Mouse (Mus musculus) lung, postnatal 4 days (tissue): ENCODE data around the gene Stx1b.

Experiments
- DNase-seq, 2 experiments: peaks; one replicate each; pipeline ENCODE4 v3.0.0; 2021

Gene Stx1b

GRCm38 (mm10) chr7:127815954-127816821, 8.2 kb downstream of the Stx1b start:
- peak; percentile 66 to 76 for DNase-seq

GRCm38 (mm10) chr7:127815116-127815665, 9.2 kb downstream of the Stx1b start:
- DNase-seq: no peak

GRCm38 (mm10) chr7:127814241-127814921, 10.0 kb downstream of the Stx1b start:
- DNase-seq: peak in 1 of 2 experiments; percentile 61

GRCm38 (mm10) chr7:127813821-127814220, 10.5 kb downstream of the Stx1b start:
- DNase-seq: no peak

GRCm38 (mm10) chr7:127812292-127812691, 12.1 kb downstream of the Stx1b start:
- DNase-seq: no peak

- no peak for DNase-seq
Measured at GRCm38 (mm10) chr7:127811240-127811639, 13.1 kb downstream of the Stx1b start.

GRCm38 (mm10) chr7:127810650-127811049, 13.7 kb downstream of the Stx1b start:
- no peak for DNase-seq

- no peak for DNase-seq
Measured at GRCm38 (mm10) chr7:127809846-127810245, 14.5 kb downstream of the Stx1b start.

- no peak for DNase-seq
Measured at GRCm38 (mm10) chr7:127808821-127809220, 15.5 kb downstream of the Stx1b start.

- no peak for DNase-seq
Measured at GRCm38 (mm10) chr7:127802313-127802712, 22.0 kb downstream of the Stx1b start.

- peak; percentile 17 to 39 for DNase-seq
Measured at GRCm38 (mm10) chr7:127801010-127801621, 23.2 kb downstream of the Stx1b start.

- DNase-seq: peak; percentile 93 to 96
Measured at GRCm38 (mm10) chr7:127800435-127801009, 23.8 kb downstream of the Stx1b start, which contains the start of gene Hsd3b7. TSS of gene Hsd3b7 (plus strand) at chr7:127800604.

- peak in 1 of 2 experiments; percentile 20 for DNase-seq
Measured at GRCm38 (mm10) chr7:127799738-127800137, 24.6 kb downstream of the Stx1b start.

- peak in 1 of 2 experiments; percentile 22 for DNase-seq
Measured at GRCm38 (mm10) chr7:127799211-127799610, 25.1 kb downstream of the Stx1b start.

GRCm38 (mm10) chr7:127798591-127798990, 25.8 kb downstream of the Stx1b start:
- no peak for DNase-seq

- no peak for DNase-seq
Measured at GRCm38 (mm10) chr7:127797076-127797845, 27.1 kb downstream of the Stx1b start.

- DNase-seq: no peak
Measured at GRCm38 (mm10) chr7:127785308-127785707, 39.0 kb downstream of the Stx1b start, which contains the start of gene Gm49388. TSS of gene Gm49388 (plus strand) at chr7:127785608.

- DNase-seq: no peak
Measured at GRCm38 (mm10) chr7:127778350-127778749, 46.0 kb downstream of the Stx1b start.

- peak; percentile 70 to 71 for DNase-seq
Measured at GRCm38 (mm10) chr7:127777474-127778266, 46.7 kb downstream of the Stx1b start.

- DNase-seq: peak; percentile 97 to 98
Measured at GRCm38 (mm10) chr7:127776878-127777473, 47.4 kb downstream of the Stx1b start.
